Mouse (Mus musculus) bone marrow macrophage, adult 2 months (primary cell): Measurements from ENCODE around the gene Avl9. TPM values are rescaled to one million over a fixed set of nuclear protein-coding genes. Genes with fewer than 3 reads are reported as not detected.
A peak's percentile ranks its signal among the peaks of the same experiment; 100 is the strongest.

Source experiments
- H3K27ac ChIP-seq: 2 replicates; pipeline ENCODE4 v1.5.1; 2012; ENCODE audit warnings: low read depth, low read length; ENCODE audit not compliant: insufficient read depth
- H3K4me1 ChIP-seq: 2 replicates; pipeline ENCODE4 v1.6.1; 2012; ENCODE audit warnings: low read length; ENCODE audit not compliant: control insufficient read depth, insufficient read depth
- H3K4me3 ChIP-seq: 2 replicates; pipeline ENCODE4 v1.5.1; 2012; ENCODE audit warnings: mild to moderate bottlenecking, low read length, moderate library complexity; ENCODE audit not compliant: insufficient read depth
- CTCF ChIP-seq: IDR thresholded peaks from 2 replicates; pipeline ENCODE4 v1.5.1; 2012; ENCODE audit warnings: low read depth, mild to moderate bottlenecking, low read length, moderate library complexity
- POLR2A ChIP-seq: IDR thresholded peaks from 2 replicates; pipeline ENCODE4 v1.6.1; 2012; ENCODE audit warnings: mild to moderate bottlenecking, low read depth, low read length, borderline replicate concordance
- polyA plus RNA-seq: library from polyadenylated mRNA; stranded (reverse); fragments of >200 nt; gene quantifications from 2 replicates; pipeline ENCODE4 v1.2.4, GENCODE M21; 2012; ENCODE audit not compliant: missing spikeins, insufficient read depth, insufficient read length

Gene Avl9
- polyA plus RNA-seq, 1 experiment: 18.9 TPM

DNA sequence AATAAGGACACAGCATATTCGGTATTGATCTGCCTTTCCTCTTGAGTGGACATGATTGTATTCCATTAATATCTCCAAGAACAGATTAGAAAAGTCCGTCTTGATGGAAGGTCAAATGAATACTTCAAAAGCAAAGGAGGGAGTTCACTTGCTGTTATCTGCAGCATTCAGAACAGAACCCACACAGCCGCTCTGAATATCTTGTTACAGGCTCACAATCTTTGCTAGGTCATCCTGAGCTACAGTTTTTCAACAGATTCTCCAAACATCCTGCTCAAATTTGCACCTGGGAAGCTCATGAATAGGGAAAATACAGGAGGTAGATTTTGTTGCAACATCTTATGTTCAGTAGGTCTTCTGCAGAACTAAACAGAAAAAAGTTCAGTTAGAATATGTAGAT, 74.6 kb downstream of the Avl9 start:
- H3K4me3 ChIP-seq: no peak overlapping the region
- TF ChIP-seq CTCF (no peak), POLR2A (no peak)
- peaks cover 28% of the 10 kb centered on the region for H3K4me1 ChIP-seq
- no peak overlapping the region for H3K27ac ChIP-seq

DNA sequence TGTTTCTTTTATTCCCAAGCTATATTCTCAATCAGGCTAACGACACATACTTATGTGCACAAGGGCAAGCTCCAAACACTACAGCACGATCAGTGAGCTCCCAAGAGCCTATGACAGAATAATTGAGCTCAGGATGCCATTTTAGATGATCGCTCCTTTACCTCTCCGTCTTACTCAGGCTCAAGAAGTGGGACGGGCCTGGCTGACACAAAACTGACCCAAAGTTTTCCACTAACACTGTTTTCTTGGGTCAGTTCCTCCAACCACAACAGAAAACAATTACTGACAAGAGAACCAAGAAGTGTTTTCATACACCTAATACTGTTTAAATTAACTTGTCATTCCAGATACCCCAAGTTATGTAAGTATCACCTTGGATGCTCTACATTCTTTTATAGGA, 80.1 kb downstream of the Avl9 start:
- H3K4me1 ChIP-seq: peaks cover 22% of the 10 kb centered on the region
- TF ChIP-seq CTCF (no peak), POLR2A (no peak)
- H3K4me3 ChIP-seq: peak overlapping the region; percentile 66
- H3K27ac ChIP-seq: no peak overlapping the region

DNA sequence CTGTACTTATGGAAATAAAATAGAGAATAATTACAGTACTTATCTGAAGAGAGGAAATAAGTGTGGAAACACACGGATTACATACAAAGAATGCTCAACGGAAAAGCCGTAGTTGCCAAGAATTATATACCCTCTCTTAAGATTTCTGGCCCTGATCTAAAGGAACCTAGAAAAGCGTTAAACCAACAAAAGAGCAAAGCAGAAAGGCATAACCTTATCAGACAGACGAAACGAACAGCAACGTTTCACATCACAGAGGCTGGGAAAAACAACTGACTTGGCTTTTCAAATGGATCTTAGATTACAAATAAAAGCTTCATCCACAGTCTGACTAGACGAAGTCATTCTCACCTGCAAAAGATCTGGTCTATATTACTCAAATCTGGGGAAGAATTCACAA, 81.5 kb downstream of the Avl9 start:
- H3K27ac ChIP-seq: peak overlapping the region; percentile 99
- peak overlapping the region; percentile 78 for H3K4me3 ChIP-seq
- TF ChIP-seq POLR2A: no peak
- no peak for TF ChIP-seq CTCF
- peaks cover 20% of the 10 kb centered on the region for H3K4me1 ChIP-seq

DNA sequence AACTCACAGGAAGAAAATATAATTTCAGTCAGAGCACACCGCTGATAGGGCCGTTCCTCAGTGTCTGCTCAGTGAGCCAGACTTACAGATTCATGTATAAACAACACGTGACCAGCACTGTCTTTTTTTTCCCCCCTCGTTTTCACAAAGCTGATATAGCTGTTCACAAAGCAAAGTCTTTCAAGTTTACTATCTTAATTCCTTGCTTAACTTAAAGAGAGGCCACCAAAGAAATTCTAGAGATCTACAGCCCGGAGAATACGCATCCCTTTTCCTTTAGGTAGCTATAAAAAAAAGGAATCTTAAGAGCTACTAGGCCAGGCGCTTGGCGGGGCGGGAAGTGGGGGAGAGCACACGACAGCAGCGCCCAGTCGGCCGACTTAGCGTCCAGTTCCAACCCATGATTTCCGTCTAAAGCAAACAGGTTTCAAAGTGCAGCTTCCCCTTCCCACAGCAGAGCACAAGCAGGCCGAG, 82.0 kb downstream of the Avl9 start:
- Histone ChIP-seq H3K4me3 (peak overlapping the region; percentile 78), H3K27ac (peak overlapping the region; percentile 99), H3K4me1 (peaks cover 20% of the 10 kb centered on the region)
- TF ChIP-seq POLR2A (no peak), CTCF (no peak)

DNA sequence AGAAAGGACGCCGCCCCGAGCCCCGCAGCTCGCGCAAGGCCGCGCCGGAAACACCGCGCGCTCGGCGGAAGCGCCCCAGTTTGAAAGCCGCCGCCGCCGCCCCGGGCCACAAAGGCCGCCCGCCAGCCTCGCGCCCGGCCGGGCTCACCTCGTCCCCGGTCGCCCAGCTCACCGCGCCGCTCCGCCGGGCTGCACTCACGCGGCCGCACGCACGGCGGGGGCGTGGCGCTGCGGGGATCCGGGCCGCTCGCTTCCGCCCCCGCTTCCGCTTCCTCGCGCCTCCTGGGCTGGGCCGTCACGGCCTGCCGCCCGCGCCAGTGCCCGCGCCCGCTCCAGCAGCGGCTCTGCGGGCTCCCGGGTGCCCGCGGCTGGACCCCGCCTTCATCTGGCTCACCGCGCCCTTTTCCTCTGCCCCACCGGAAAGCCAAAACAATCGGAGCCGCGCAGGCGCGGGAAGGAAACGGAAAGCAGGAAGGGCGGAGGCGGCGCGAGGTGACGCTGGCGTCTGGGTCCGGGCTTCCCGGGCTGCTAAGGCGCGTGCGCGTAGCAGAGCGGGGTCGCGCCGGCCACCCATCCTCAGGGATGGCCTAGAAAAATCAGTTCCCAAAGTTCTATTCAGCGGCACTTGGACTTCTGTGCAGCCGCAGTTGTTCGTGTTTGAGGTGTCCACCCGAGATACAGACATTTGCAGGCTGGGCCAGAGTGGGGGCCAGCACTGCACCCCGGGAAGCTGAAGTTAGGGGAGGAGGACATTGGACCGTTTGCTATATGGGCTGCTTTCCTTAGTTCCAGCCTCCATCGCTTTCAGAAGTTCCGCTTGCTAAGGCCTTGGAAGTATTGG, 82.8 kb downstream of the Avl9 start, which contains the start of gene Kbtbd2:
Gene Kbtbd2 (minus strand): TSS at position 503 of the 841 bp plus-strand sequence.
- peak within 1 kb of the TSS; percentile 78 for H3K4me3 ChIP-seq
- no peak for TF ChIP-seq CTCF
- no peak for TF ChIP-seq POLR2A
- peaks cover 19% of the 10 kb centered on the region for H3K4me1 ChIP-seq
- peak within 1 kb of the TSS; percentile 99 for H3K27ac ChIP-seq

DNA sequence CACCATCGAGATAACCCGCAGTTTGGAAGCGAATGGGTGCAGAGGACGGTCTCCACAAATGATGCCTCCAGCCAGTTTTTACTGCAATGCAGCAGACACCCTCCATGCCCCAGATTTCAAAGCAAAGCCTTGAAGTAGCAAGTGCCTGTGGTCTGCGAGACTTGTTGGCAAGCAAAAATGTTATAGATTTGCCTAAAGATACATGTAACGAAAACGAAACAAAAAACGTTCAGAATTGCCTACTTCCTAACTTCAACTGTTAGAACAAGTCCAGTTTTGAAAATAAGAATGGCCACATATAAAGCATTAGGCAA, 83.4 kb downstream of the Avl9 start:
- H3K27ac ChIP-seq: peak overlapping the region; percentile 99
- peaks cover 17% of the 10 kb centered on the region for H3K4me1 ChIP-seq
- H3K4me3 ChIP-seq: peak overlapping the region; percentile 78
- TF ChIP-seq POLR2A: no peak
- no peak for TF ChIP-seq CTCF

DNA sequence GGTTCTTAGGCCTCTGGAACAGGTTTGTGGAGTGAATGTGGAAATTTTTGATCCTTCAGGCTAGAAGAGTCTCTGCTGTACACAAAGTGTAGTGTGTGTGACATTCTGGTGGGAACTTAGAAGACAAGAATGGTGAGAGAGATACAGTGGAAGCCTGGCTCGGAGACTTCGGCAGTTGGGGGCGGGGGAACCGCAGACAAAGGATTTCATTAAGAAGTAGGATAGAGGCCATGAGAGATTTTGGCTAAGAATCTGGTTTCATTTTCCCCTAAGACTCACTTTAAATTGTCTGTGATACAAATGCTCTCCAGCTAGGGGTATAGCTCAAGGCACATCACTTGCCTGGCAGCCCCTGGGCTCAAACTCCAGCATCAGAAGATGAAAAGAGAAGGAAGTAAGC, 90.3 kb downstream of the Avl9 start:
- no peak for TF ChIP-seq CTCF
- no peak for TF ChIP-seq POLR2A
- Histone ChIP-seq H3K4me1 (no peaks in the 10 kb centered on the region), H3K27ac (no peak overlapping the region), H3K4me3 (no peak overlapping the region)

DNA sequence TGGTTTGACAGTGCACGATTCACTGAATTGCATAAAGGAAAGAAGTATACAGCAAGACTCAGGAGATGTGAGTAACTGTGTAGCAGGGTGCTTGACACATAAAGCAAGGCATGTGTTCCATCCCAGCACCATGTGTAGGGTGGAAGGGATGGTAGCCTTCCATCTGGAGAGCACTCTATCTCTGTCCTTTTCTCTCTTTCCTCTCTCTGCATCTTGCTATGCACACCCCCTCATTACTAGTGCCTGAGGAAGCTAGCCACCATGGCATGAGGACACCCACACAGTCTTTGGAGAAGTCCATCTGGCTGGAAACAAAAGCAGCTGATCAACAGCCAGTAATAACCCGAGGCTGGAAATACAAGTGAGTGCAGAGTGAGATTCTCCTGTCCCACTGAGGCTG, 91.5 kb downstream of the Avl9 start:
- Histone ChIP-seq H3K4me3 (no peak overlapping the region), H3K4me1 (no peaks in the 10 kb centered on the region), H3K27ac (no peak overlapping the region)
- TF ChIP-seq POLR2A: no peak
- no peak for TF ChIP-seq CTCF

DNA sequence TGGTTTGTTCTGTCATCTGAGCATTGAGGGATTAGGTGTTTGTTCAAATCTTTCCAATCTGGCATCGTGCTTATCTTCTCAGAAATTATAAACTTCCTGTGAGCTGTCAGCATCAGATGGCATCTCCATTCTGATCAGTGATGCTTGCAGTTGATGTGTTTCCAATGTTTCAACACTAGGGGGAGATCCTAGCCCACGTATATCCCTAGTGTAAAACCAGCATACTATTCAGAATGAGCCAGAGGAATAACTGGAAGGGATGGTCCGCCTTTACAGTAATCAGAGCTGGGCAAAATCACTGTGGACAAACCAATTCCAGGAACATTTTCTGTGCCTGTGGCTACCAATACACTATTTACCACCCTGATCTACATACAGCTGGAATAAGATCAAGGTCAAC, 94.0 kb downstream of the Avl9 start:
- Histone ChIP-seq H3K27ac (no peak overlapping the region), H3K4me1 (no peaks in the 10 kb centered on the region), H3K4me3 (no peak overlapping the region)
- no peak for TF ChIP-seq CTCF
- TF ChIP-seq POLR2A: no peak

Other genes with a start within 250 kb of the Avl9 start
- gene Pde1c, start 145.8 kb upstream of the Avl9 start, polyA plus RNA-seq: 0.23 TPM in 1 of 2 replicates, not detected in the other
- 57.0 and 63.0 TPM in 2 replicates for gene Lsm5, start 10.2 kb upstream of the Avl9 start, polyA plus RNA-seq
- 35.1 and 42.6 TPM in 2 replicates for gene Kbtbd2, start 82.9 kb downstream of the Avl9 start, polyA plus RNA-seq
- 6.8 and 6.9 TPM in 2 replicates for gene Fkbp9, start 117.2 kb downstream of the Avl9 start, polyA plus RNA-seq
- 29.9 and 30.8 TPM in 2 replicates for gene Nt5c3, start 209.0 kb downstream of the Avl9 start, polyA plus RNA-seq
- gene Vmn1r4, start 209.1 kb downstream of the Avl9 start, polyA plus RNA-seq: not detected in 2 replicates